Mouse (Mus musculus) stomach, embryonic 14.5 days (tissue): ENCODE results near the gene Tsx. TPM values are rescaled to one million over a fixed set of nuclear protein-coding genes. Genes with fewer than 3 reads are reported as not detected.
"Not testable (repeated sequence)": the region's sequence is repeated elsewhere in the genome, so short reads cannot be mapped to it uniquely, and the experiment has no call there.

Experiments used
- ATAC-seq: fragments of 200-750 bp; cut with Nextera tagmentation; 2 replicates; pipeline ENCODE4 v1.8.0; 2017; ENCODE audit warnings: low read depth, moderate TSS enrichment; ENCODE audit not compliant: insufficient number of reproducible peaks, insufficient read depth, low FRiP score
- H3K27ac ChIP-seq: fragments of 300-500 bp; sonication (generic); 2 replicates; pipeline ENCODE4 v1.5.1; 2014; ENCODE audit warnings: mild to moderate bottlenecking, low read length, moderate library complexity, mixed read lengths
- H3K27me3 ChIP-seq: fragments of 300-500 bp; sonication (generic); 2 replicates; pipeline ENCODE4 v1.6.1; 2014; ENCODE audit warnings: low read length, control low read depth, mixed read lengths; ENCODE audit not compliant: control insufficient read depth, insufficient read depth
- H3K36me3 ChIP-seq: fragments of 300-500 bp; sonication (generic); 2 replicates; pipeline ENCODE4 v1.6.1; 2014; ENCODE audit warnings: mild to moderate bottlenecking, control low read depth, low read length, moderate library complexity, mixed read lengths; ENCODE audit not compliant: control insufficient read depth, insufficient read depth
- H3K4me1 ChIP-seq: fragments of 300-500 bp; sonication (generic); 2 replicates; pipeline ENCODE4 v1.6.1; 2014; ENCODE audit warnings: low read length, control low read depth, mixed read lengths; ENCODE audit not compliant: control insufficient read depth, insufficient read depth
- H3K4me2 ChIP-seq: fragments of 300-500 bp; sonication (generic); replicated peaks from 2 replicates; pipeline ENCODE4 v1.6.1; 2014; ENCODE audit warnings: low read depth, low read length, control low read depth
- H3K4me3 ChIP-seq: fragments of 300-500 bp; sonication (generic); 2 replicates; pipeline ENCODE4 v1.5.1; 2014; ENCODE audit warnings: low read depth, low read length, control low read depth
- H3K9ac ChIP-seq: fragments of 300-500 bp; sonication (generic); replicated peaks from 2 replicates; pipeline ENCODE4 v1.6.1; 2014; ENCODE audit warnings: low read depth, mild to moderate bottlenecking, control low read depth, low read length, moderate library complexity, mixed read lengths
- H3K9me3 ChIP-seq: fragments of 300-500 bp; sonication (generic); 2 replicates; pipeline ENCODE4 v1.6.1; 2016; ENCODE audit warnings: low read depth, low read length, control low read depth; ENCODE audit not compliant: control insufficient read depth
- WGBS: fragments of 180-500 bp; shearing (Covaris S2); extraction: QIAGEN DNeasy Blood & Tissue Kit; methylation state at CpG from one replicate; pipeline ENCODE4 v1.1.7; 2014; 5-methylcytosine and 5-hydroxymethylcytosine counted together
- polyA plus RNA-seq: library from polyadenylated mRNA; unstranded; fragments of >200 nt; fragmentation: Nextera tagmentation; extraction: Ambion mirVana; gene quantifications from 2 replicates; pipeline ENCODE4 v1.2.1, GENCODE M21; 2014

Tsx gene
- polyA plus RNA-seq, 1 experiment from 2014 or later = 0.32 TPM

DNA sequence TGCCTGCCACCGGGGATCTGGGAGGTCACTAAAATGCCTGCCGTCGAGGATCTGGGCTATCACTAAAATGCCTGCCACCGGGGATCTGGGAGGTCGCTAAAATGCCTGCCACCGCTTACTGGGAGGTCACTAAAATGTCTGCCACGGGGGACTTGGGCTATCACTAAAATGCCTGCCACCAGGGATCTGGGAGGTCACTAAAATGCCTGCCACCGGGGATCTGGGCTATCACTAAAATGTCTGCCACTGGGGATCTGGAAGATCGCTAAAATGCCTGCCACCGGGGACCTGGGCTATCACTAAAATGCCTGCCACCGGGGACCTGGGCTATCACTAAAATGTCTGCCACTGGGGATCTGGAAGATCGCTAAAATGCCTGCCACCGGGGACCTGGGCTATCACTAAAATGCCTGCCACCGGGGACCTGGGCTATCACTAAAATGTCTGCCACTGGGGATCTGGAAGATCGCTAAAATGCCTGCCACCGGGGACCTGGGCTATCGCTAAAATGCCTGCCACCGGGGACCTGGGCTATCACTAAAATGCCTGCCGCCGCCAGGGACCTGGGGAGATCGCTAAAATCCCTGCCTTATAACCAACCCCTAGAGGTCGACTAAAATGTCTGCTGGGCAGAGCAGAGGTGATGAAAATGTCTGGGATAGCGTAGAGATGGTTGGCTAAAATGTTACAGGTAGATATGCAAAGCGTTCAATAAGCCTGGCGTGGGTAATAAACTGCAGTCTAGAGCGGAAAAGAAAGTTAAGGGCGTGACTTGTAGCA, 34.9 kb downstream of the Tsx start:
- not testable (repeated sequence) for H3K4me3 ChIP-seq, H3K27me3 ChIP-seq, H3K9ac ChIP-seq, H3K4me2 ChIP-seq, H3K36me3 ChIP-seq, ATAC-seq, H3K27ac ChIP-seq, H3K4me1 ChIP-seq, H3K9me3 ChIP-seq
- WGBS = 71% methylated on average over 17 of the region's 27 CpGs

DNA sequence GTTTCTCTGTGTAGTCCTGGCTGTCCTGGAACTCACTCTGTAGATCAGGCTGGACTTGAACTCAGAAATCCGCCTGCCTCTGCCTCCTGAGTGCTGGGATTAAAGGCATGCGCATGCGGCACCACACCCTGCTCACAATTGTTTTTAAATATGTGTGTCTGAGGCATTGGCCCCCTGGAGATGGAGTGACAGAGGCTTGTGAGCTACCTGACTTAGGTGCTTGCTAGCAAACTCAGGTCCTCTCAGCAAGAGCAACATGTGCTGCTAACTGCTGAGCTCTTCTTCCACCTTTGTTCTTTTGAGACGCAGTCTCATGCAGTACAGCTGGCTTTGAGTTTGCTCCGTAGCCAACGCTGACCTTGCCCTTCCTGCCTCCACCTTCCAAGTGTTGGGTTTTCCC, 38.5 kb downstream of the Tsx start:
- ATAC-seq = no peak
- Histone ChIP-seq H3K36me3 (no peaks in the 10 kb centered on the region), H3K27ac (no peak overlapping the region), H3K9ac (no peak overlapping the region), H3K4me1 (no peaks in the 10 kb centered on the region), H3K4me2 (no peak overlapping the region), H3K4me3 (no peak overlapping the region), H3K9me3 (no peaks in the 10 kb centered on the region), H3K27me3 (no peaks in the 10 kb centered on the region)
- WGBS = 71% methylated on average over 6 of the region's 6 CpGs

DNA sequence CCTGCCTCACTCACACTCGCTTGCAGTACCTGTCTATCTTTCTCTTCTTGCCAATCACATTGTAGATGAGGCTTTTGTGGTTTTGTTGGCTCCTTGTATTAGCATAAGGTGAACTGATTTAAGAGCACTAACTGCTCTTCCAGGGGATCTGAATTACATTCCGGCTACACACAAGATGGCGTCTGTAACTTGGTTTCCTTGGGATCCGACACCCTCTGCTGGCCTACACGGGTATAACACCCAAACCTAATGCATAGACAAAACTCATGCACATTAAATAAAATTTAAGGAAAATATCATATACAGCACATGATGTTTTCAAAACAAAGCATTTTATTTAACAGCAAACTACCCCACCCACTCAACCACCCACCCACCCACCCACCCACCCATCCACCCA, 45.8 kb downstream of the Tsx start:
- no peak overlapping the region for H3K9ac ChIP-seq
- WGBS = 77% methylated on average over 5 of the region's 5 CpGs
- H3K27me3 ChIP-seq = no peaks in the 10 kb centered on the region
- H3K36me3 ChIP-seq = no peaks in the 10 kb centered on the region
- no peak overlapping the region for H3K4me2 ChIP-seq
- H3K27ac ChIP-seq = no peak overlapping the region
- H3K9me3 ChIP-seq = no peaks in the 10 kb centered on the region
- no peak overlapping the region for H3K4me3 ChIP-seq
- no peaks in the 10 kb centered on the region for H3K4me1 ChIP-seq
- ATAC-seq = no peak

DNA sequence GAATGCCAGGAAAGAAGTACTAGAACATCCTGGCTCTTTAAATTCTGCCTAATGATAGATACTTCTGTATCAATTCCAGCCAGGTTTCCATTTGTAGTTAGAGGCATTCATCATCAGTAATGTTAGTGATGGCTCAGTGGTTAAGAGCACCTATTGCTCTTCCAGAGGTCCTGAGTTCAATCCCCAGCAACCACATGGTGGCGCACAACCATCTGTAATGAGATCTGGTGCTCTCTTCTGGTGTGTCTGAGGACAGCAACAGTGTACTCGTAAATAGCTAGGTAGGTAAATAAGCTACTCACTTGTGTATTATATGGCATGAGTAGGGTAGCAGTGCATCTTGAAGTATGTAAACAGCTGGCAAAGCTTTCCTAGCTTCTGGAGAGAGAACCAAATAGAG, 54.7 kb downstream of the Tsx start:
- ATAC-seq = no peak
- Histone ChIP-seq H3K27ac (no peak overlapping the region), H3K4me2 (no peak overlapping the region), H3K4me3 (no peak overlapping the region), H3K36me3 (no peaks in the 10 kb centered on the region), H3K4me1 (no peaks in the 10 kb centered on the region), H3K27me3 (no peaks in the 10 kb centered on the region), H3K9me3 (no peaks in the 10 kb centered on the region), H3K9ac (no peak overlapping the region)
- WGBS = 83% methylated on average over 2 of the region's 2 CpGs

DNA sequence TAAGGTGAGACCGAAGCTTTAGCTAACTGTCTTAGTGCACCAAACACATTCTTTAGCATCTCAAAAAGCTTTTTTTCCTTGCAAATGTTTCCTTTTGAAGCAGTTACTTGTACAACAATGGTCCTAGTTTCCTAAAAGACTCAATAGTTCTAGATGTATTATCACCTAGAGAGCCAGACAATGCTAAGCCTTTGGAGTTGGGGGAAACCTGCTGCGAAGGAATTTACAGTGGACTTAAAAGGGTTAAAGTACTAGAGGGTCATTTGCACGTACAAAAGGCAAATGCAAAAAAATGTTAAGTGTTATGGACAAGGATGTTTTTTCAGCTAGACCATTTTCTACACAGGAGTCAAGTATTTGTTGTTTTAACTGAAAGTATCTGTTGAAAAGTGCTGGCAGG, 58.1 kb downstream of the Tsx start:
- H3K27ac ChIP-seq = no peak overlapping the region
- no peak overlapping the region for H3K9ac ChIP-seq
- H3K4me2 ChIP-seq = no peak overlapping the region
- no peaks in the 10 kb centered on the region for H3K36me3 ChIP-seq
- ATAC-seq = no peak
- H3K9me3 ChIP-seq = no peaks in the 10 kb centered on the region
- 78% methylated on average over 3 of the region's 3 CpGs for WGBS
- H3K27me3 ChIP-seq = no peaks in the 10 kb centered on the region
- no peaks in the 10 kb centered on the region for H3K4me1 ChIP-seq
- H3K4me3 ChIP-seq = no peak overlapping the region

Other genes with a start within 250 kb of the Tsx start
- gene Nap1l2, start 227.8 kb upstream of the Tsx start, polyA plus RNA-seq = 3.7 and 4.6 TPM in 2 replicates
- gene Cdx4, start 93.1 kb upstream of the Tsx start, polyA plus RNA-seq = not detected in 2 replicates
- gene Chic1, start 58.0 kb upstream of the Tsx start, polyA plus RNA-seq = 5.1 and 5.8 TPM in 2 replicates
- 0.76 TPM in 1 of 2 replicates, not detected in the other for gene Gm26992, start 7.5 kb downstream of the Tsx start, polyA plus RNA-seq
- gene Zcchc13, start 216.1 kb downstream of the Tsx start, polyA plus RNA-seq = not detected in 2 replicates